Mouse (Mus musculus): Measurements from ENCODE around the gene Igsf21. TPM values are rescaled to one million over a fixed set of nuclear protein-coding genes. Genes with fewer than 3 reads are reported as not detected.

Gene Igsf21
- polyA plus RNA-seq, 3 experiments from 2014 or later = not detected

GRCm38 (mm10) chr4:140094835-140095234 lies 151.7 kb downstream of the Igsf21 start:
- ATAC-seq = no peak

DNA sequence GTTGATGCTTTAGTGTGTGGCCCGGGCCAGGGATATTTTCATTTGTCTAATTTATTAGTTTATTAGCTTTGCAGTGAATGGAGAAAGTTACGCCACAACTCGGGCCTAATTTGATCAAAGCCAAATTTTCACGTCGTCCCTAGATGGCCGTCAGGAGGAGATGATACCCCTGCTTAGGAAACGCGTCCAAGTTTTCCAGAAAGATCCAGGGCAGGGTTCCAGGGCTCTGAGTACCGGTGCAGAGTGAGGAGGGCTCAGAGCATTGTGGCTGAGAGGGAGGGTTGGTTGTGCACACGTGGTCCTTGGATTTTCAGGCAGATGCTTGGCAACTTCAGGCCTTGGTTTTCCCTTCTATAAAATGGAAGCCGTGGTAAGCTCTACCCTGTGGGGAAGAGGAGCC lies 154.2 kb downstream of the Igsf21 start:
- ATAC-seq = no peak

DNA sequence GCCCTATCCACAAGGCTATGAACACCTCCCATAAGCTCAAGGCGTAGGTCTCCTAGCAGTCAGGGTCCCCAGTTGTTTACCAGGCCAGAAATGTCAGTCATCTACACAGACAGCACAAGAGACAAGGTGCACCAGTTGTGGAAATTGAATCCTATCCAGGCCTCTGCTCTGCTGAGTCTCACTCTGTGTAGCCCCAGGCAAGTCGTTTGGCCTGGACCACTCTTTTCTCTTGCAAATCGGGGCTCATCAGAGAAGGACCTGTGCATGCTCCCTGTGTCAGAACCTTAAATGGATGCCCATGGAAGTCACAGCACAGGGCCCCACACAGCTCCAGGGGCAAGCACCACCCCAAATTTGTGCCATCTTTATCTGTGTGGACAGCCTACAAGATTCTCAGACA lies 154.9 kb downstream of the Igsf21 start:
- ATAC-seq = no peak

DNA sequence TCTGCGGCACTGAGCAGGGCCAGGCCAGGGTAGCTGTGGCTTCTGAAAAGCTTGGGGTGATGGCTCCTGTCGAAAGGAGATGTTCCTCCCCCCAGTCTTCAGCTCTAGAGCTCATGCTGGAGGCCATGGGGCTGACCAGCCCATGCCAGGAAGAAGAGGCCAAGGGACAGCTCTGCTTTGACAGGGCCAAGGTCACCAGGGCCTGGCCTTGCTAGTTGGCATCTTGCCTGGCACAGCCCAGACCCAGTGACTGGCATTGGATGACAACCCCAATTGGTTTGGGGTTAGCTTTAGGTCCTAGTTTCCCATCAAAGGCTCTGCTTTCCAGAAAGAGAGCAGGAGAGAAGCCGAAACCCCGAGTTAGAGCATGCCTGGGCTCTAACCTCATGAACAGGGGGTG lies 156.9 kb downstream of the Igsf21 start:
- no peak for ATAC-seq

DNA sequence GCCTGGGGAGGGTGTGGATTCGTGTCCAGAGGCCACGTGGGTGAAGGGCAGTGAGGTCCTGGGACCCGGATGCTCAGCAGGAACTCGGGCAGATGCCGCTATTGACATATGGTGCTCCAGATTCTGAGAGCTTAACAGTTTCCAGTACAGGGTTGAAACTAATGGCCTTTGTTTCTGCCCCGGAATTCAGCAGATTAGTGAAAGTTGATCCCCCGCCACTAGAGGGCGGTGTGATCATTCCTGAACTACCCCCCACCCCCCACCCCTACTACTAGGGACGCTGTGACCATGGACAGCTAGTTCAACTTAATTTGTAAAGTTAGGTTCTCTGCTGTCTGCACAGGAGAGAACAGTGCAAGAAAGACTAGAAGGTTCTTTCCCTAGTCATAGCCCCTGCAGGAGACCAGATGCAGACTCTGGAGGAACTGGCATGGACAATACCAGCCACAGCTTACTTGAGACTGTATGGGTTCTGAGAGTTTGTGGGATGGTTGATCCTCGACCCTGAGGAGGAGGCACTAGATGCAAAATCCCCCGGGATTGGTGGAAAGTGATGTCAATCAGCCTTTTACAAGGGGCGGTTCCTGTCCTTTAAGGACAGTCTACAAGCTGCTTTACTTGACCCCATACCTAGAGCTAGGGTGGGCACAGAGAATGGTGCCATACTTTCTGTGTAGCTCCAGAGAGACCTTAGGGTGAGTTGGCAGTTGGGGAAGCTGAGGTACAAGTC lies 157.7 kb downstream of the Igsf21 start:
- no peak for ATAC-seq

DNA sequence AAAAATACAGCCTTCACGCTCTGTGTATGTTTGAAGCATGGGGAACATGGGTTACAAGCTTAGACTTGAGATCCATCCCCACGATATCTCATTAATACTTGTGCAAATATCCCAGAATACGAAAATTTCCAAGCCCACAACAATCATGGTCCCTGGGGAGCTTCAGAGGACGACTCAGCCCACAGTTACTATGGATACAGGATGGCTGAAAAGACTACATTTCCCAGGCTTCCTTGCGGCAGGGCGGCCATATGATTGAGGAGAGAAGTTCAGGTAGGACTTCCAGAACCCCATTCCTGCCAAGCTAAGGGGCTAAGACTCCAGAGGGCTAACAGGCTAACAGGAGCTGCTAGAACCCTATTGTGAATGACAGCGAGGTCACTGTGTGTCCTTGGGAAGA lies 160.4 kb downstream of the Igsf21 start:
- ATAC-seq = no peak

DNA sequence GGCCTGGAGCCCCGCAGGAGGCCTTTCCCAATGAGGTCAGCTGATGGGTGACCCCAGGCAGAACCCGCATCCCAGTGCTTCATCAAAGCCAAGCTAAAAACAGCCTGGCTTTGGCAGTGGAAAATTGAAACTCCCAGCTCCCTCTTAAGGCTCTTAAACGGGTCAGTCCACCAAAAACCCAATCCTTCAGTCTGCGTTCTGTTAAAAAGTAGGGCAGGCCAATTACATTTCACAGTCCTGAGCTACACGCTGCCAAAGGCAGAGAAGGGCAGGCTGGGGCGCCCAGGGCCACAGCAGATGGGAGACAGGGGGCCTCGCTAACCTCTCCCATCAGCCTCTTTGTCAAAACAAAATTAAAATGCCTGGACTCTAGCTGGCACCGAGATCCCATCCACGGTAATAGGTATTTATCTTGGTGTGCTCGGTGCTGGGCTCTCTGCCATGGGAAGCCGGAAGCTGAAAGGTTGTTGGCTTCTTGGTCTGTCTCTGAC lies 162.0 kb downstream of the Igsf21 start:
- no peak for ATAC-seq

DNA sequence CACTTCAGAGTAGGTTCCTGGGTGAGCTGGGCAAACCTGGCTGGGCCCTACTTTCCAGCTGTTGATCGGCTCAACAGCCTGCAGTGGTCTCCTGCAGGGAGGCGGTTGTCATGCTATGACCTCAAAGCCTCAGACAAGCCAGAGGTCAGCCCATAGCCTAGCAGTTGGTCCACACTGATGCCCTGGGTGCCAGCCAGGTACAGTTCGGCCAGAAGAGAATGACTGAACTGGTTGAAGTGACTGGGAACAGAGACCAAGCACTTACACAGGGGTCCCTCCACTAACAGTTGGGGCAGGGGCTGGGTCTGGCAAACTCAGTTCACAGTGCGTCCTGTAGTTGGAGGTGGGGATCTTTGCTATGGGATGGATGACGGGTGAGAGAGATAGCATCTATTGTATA lies 162.5 kb downstream of the Igsf21 start:
- no peak for ATAC-seq

GRCm38 (mm10) chr4:140078416-140078815 lies 168.2 kb downstream of the Igsf21 start:
- ATAC-seq = no peak

GRCm38 (mm10) chr4:140077615-140078014 lies 169.0 kb downstream of the Igsf21 start:
- no peak for ATAC-seq

- ATAC-seq = no peak
These were observed 169.6 kb downstream of the Igsf21 start for GRCm38 (mm10) chr4:140076852-140077563.

DNA sequence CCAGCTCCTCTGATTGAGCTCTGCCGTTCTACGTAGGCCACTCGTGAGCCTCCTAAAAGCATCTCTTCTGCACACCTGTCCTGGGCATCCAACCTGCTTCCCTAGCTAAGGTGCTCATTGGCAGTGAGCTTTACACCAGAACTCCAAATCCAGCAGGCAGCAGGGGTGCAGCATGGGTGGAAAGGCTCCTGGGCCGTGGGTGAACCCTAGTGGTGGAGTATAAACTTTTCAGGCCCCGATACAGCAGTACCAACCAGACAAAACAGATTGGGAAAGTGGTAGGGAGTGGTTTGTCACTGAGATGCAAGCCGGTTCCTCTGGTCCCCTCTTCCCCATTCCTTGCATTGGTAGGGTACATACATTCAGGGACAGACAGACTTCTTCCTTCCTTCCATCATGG lies 170.2 kb downstream of the Igsf21 start:
- ATAC-seq = no peak

- ATAC-seq = no peak
These were observed 175.5 kb downstream of the Igsf21 start for GRCm38 (mm10) chr4:140071047-140071446.

GRCm38 (mm10) chr4:140070331-140070652 lies 176.3 kb downstream of the Igsf21 start:
- ATAC-seq = no peak

DNA sequence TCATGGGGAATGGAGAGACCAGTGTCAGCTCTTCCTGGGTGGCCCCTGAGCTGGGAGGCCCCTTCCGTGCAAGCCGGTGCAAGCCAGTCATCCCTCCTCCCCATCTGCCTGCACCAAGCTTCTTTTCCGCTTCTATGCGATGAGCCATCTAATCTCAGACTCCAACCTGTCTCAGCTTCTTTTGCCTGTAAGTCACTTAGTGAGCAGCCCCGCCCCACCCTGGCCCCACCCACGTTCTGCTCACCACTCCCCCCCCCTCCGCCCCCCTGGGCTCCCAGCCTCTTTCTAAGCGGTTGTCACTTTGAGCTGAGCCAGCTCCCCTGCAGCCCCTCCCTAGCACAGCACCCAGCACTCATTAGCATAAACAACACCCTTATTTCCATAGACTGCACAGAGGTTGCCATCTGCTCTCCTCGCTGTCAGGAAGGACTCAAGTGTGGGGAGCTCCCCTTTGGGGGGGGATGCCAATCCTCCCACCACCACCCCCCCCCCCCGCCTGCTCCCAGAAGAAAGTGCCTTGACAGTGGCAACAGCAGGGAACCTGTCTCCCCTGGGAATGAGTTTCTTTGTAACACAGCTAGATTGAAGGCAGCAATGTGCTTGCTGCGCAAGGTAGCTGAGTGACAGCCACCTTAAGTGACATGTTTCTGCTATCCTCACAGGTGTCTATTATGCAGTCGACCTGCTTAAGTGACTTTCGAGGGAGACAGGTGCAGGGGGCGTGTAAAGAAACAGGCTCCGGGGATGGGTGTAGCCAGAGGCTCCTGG lies 176.8 kb downstream of the Igsf21 start:
- ATAC-seq = no peak

- no peak for ATAC-seq
These were observed 178.1 kb downstream of the Igsf21 start for GRCm38 (mm10) chr4:140068468-140068867.

GRCm38 (mm10) chr4:140066011-140066410 lies 180.6 kb downstream of the Igsf21 start:
- ATAC-seq = no peak

DNA sequence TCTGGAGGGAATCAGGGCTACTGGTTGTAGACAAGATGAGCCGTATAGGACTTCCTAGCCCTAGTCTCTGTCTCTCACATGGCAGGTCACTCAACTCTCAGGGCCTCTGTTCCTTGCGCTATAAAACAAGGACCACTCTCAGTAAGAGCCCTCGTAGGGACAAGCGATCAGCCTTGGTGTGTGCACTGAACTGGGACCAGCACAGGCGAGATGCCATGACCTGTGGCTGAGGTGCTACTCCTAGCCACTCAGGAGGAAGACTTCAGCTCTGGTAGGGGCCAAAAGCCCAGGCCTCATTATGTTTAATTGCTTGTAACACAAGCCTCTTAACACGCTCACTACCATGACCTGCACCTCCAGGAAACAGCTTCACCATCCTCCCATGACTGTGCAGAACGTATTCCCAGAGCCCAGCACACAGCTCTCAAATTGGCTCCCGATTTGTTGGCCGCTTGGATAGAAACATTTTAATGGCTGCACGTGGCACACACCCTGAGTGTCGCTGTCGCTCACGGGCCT lies 183.4 kb downstream of the Igsf21 start:
- ATAC-seq = no peak

DNA sequence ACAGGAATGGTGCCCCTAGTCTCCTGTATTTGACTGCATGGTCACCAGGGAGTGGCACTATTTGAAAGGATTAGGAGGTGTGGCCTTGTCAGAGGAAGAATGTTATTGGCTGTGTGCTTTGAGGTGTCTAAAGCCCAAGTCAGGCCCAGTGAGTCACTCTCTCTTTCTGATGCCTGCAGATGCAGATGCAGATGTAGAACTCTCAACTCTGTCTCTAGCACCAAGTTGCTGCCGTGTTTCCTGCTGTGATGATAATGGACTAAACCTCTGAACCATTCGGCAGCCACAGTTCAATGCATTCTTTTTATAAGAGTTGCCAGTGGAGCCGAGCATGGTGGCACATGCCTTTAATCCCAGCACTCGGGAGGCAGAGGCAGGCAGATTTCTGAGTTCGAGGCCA lies 186.3 kb downstream of the Igsf21 start:
- ATAC-seq = no peak

DNA sequence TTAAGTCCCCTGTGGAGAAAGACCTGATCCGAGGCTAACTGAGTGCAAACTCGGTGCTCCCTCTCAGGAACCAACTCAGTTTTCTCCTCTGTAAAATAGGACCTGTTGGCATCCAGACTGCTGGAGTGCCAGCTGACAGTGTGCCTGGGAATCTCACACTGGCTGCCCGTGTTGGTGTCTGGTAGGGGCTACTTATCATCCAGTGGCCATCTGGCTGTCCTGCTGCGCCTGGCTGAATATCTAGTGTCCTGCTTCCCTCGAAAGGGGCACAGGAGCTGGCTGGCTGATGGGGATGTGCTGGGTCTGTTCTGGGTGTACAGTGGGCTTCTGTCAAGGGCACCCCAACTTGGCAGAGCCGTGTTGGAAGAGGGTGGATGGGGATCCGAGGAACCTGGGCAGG lies 193.5 kb downstream of the Igsf21 start:
- ATAC-seq = no peak

DNA sequence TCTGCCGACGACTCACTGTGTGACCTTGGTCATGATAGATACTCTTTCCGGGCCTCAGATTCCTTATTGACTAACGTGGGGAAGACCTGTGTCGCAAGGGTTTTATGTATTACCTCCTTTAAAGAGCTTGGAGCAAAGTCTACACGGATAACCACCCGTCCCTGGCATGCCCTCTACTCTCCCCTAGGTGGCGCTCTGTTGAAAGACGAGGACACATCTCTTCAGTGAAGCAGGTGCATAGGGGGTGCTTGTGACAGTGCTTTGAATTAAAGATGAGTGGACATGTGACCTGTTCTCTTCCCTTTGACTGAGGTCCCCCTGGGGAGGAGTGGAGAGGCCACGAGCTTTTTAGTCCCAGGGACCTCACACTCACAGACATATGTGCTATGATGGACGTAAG lies 194.0 kb downstream of the Igsf21 start:
- ATAC-seq = no peak

DNA sequence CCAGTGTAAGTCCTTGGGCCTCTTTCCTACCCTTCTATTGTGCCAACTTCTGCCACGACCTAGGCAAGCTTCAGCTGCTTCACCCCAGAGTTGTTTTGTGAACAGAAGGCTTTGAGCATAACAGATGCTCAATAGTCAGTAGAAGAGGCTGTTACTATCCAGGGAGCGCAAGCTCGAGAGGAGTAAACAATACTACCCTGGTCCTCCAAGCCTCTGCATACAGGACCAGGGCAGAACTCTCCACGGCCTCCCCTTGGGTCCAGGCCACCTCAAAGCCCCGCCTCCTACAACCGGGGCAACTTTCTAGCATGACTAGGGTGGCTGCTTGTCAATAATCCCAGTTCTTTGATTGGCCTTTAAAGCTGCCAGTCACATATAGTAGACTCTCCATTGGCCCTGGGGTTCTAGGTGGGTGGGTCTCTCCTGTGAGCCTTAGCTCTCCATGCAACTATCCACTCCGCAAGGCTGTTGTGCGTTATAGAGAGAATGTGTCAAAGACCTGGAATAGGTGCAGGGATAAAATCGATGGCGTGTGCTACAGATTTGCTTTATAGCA lies 198.7 kb downstream of the Igsf21 start:
- ATAC-seq = no peak

DNA sequence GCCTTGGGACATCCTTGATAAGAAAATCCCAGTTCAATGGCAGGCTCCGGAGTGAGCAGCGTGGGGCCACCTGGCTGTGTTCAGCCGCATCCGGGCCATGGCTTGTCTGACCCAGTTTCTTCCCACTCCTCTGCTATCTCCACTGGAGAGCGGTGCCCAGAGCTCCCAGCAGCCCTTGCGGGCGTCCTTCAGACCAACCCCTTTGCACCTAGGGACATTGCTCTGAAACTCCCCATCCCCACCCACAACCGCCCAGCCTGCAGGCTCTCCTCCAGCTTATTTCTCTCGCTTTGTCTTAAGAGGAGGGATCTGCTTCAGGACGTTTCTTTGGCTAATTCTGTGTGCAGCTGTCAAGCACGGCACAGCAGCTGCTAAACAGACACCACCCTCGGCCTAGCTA lies 202.6 kb downstream of the Igsf21 start:
- ATAC-seq = no peak

All from inflammation-experienced regulatory T-cells, adult 6 months (primary cell).